Mouse (Mus musculus) embryonic facial prominence, embryonic 15.5 days (tissue): ENCODE results near the gene Actr10. TPM values are rescaled to one million over a fixed set of nuclear protein-coding genes. Genes with fewer than 3 reads are reported as not detected.
A peak's percentile ranks its signal among the peaks of the same experiment; 100 is the strongest.

Source experiments
- ATAC-seq: fragments of 200-750 bp; cut with Nextera tagmentation; 2 replicates; pipeline ENCODE4 v1.8.0; 2017; ENCODE audit warnings: low read depth, moderate TSS enrichment; ENCODE audit not compliant: insufficient number of reproducible peaks, low FRiP score, low TSS enrichment
- H3K27ac ChIP-seq: fragments of 300-500 bp; sonication (generic); replicated peaks from 2 replicates; pipeline ENCODE4 v1.5.1; 2015; ENCODE audit warnings: mild to moderate bottlenecking, inconsistent platforms
- H3K27me3 ChIP-seq: fragments of 300-500 bp; sonication (generic); 2 replicates; pipeline ENCODE4 v1.6.1; 2015; ENCODE audit warnings: inconsistent platforms
- H3K36me3 ChIP-seq: fragments of 300-500 bp; sonication (generic); 2 replicates; pipeline ENCODE4 v1.6.1; 2015; ENCODE audit warnings: mild to moderate bottlenecking, inconsistent platforms
- H3K4me1 ChIP-seq: fragments of 300-500 bp; sonication (generic); 2 replicates; pipeline ENCODE4 v1.6.1; 2015; ENCODE audit warnings: inconsistent platforms
- H3K4me2 ChIP-seq: fragments of 300-500 bp; sonication (generic); replicated peaks from 2 replicates; pipeline ENCODE4 v1.6.1; 2015; ENCODE audit warnings: mild to moderate bottlenecking, inconsistent platforms
- H3K4me3 ChIP-seq: fragments of 300-500 bp; sonication (generic); replicated peaks from 2 replicates; pipeline ENCODE4 v1.5.1; 2015; ENCODE audit warnings: mild to moderate bottlenecking, inconsistent platforms
- H3K9ac ChIP-seq: fragments of 300-500 bp; sonication (generic); 2 replicates; pipeline ENCODE4 v1.6.1; 2015; ENCODE audit warnings: inconsistent platforms
- H3K9me3 ChIP-seq: fragments of 300-500 bp; sonication (generic); replicated peaks from 2 replicates; pipeline ENCODE4 v1.6.1; 2016; ENCODE audit warnings: inconsistent platforms
- WGBS: fragments of 180-500 bp; shearing (Covaris S2); methylation state at CpG from one replicate; pipeline ENCODE4 v1.1.7; 2015; 5-methylcytosine and 5-hydroxymethylcytosine counted together
- polyA plus RNA-seq: library from polyadenylated mRNA; unstranded; fragments of >200 nt; fragmentation: Nextera tagmentation; extraction: Ambion mirVana; gene quantifications from 2 replicates; pipeline ENCODE4 v1.2.1, GENCODE M21; 2015

Gene Actr10
- polyA plus RNA-seq, 1 experiment from 2014 or later = 215 TPM

GRCm38 (mm10) chr12:70967581-70967980, 29.9 kb downstream of the Actr10 start:
- WGBS = 23% methylated on average over 8 of the region's 8 CpGs

GRCm38 (mm10) chr12:70968141-70968790, 30.6 kb downstream of the Actr10 start:
- Histone ChIP-seq H3K4me2 (peak overlapping the region; percentile 61), H3K9me3 (no peaks in the 10 kb centered on the region), H3K27me3 (no peaks in the 10 kb centered on the region), H3K36me3 (peaks cover 15% of the 10 kb centered on the region), H3K4me3 (peak overlapping the region; percentile 73), H3K9ac (peak overlapping the region; percentile 55), H3K4me1 (0 out of 2 replicates have a peak, but pooled peaks cover 3% of the 10 kb centered on the region), H3K27ac (peak overlapping the region; percentile 99)
- WGBS = 0% methylated on average over 34 of the region's 35 CpGs
- ATAC-seq = peak; percentile 84

More at GRCm38 (mm10) chr12:70967581-70967980, 29.9 kb downstream of the Actr10 start:
- no peak overlapping the region for H3K9ac ChIP-seq
- ATAC-seq = no peak
- peak overlapping the region; percentile 99 for H3K27ac ChIP-seq
- no peaks in the 10 kb centered on the region for H3K27me3 ChIP-seq
- H3K36me3 ChIP-seq = peaks cover 20% of the 10 kb centered on the region
- H3K4me1 ChIP-seq = 0 out of 2 replicates have a peak, but pooled peaks cover 3% of the 10 kb centered on the region
- H3K4me2 ChIP-seq = peak overlapping the region; percentile 61
- no peaks in the 10 kb centered on the region for H3K9me3 ChIP-seq
- H3K4me3 ChIP-seq = peak overlapping the region; percentile 73

- peak; percentile 76 for ATAC-seq
- 0 out of 2 replicates have a peak, but pooled peaks cover 3% of the 10 kb centered on the region for H3K4me1 ChIP-seq
- peak overlapping the region; percentile 55; the same call in 1 of the 2 replicates for H3K9ac ChIP-seq
- under 1% methylated on average over 15 of the region's 15 CpGs for WGBS
- H3K27me3 ChIP-seq = no peaks in the 10 kb centered on the region
- peak overlapping the region; percentile 61 for H3K4me2 ChIP-seq
- peak overlapping the region; percentile 99 for H3K27ac ChIP-seq
- peaks cover 10% of the 10 kb centered on the region for H3K36me3 ChIP-seq
- H3K4me3 ChIP-seq = peak overlapping the region; percentile 73
- no peaks in the 10 kb centered on the region for H3K9me3 ChIP-seq
Observed at GRCm38 (mm10) chr12:70968791-70969307, 31.2 kb downstream of the Actr10 start.

GRCm38 (mm10) chr12:70969485-70970184, 32.0 kb downstream of the Actr10 start:
- no peaks in the 10 kb centered on the region for H3K9me3 ChIP-seq
- no peak for ATAC-seq
- H3K27ac ChIP-seq = peak overlapping the region; percentile 78
- H3K9ac ChIP-seq = no peak overlapping the region
- H3K36me3 ChIP-seq = 0 out of 2 replicates have a peak, but pooled peaks cover 2% of the 10 kb centered on the region
- 3% methylated on average over 17 of the region's 17 CpGs for WGBS
- no peaks in the 10 kb centered on the region for H3K27me3 ChIP-seq
- 0 out of 2 replicates have a peak, but pooled peaks cover 3% of the 10 kb centered on the region for H3K4me1 ChIP-seq
- peak overlapping the region; percentile 45 for H3K4me2 ChIP-seq
- peak overlapping the region; percentile 41 for H3K4me3 ChIP-seq

- Histone ChIP-seq H3K4me3 (peak overlapping the region; percentile 74), H3K36me3 (peaks cover 2% of the 10 kb centered on the region; the same call in 1 of the 2 replicates), H3K4me2 (peak overlapping the region; percentile 63), H3K9me3 (no peaks in the 10 kb centered on the region), H3K27ac (no peak overlapping the region; the same call in 1 of the 2 replicates), H3K9ac (no peak overlapping the region), H3K27me3 (no peaks in the 10 kb centered on the region), H3K4me1 (peaks cover 12% of the 10 kb centered on the region)
- no peak for ATAC-seq
- 78% methylated on average over 4 of the region's 4 CpGs for WGBS
Observed at GRCm38 (mm10) chr12:70973831-70974230, 36.2 kb downstream of the Actr10 start.

GRCm38 (mm10) chr12:70974441-70975266, 37.0 kb downstream of the Actr10 start, which contains the start of gene Psma3:
Psma3 (plus strand) TSS chr12:70974621.
- WGBS = under 1% methylated on average over 71 of the region's 71 CpGs
- Histone ChIP-seq H3K9me3 (no peaks in the 10 kb centered on the region), H3K4me1 (peaks cover 12% of the 10 kb centered on the region), H3K27ac (peak within 1 kb of the TSS; percentile 96), H3K36me3 (peaks cover 8% of the 10 kb centered on the region; the same call in 1 of the 2 replicates), H3K9ac (peak within 1 kb of the TSS; percentile 86), H3K27me3 (no peaks in the 10 kb centered on the region), H3K4me3 (peak within 1 kb of the TSS; percentile 74), H3K4me2 (peak within 1 kb of the TSS; percentile 63)
- peak; percentile 98 for ATAC-seq

GRCm38 (mm10) chr12:70975406-70975805, 37.7 kb downstream of the Actr10 start:
- Histone ChIP-seq H3K36me3 (peaks cover 14% of the 10 kb centered on the region; the same call in 1 of the 2 replicates), H3K27ac (peak overlapping the region; percentile 96), H3K9me3 (no peaks in the 10 kb centered on the region), H3K4me1 (peaks cover 12% of the 10 kb centered on the region), H3K4me3 (peak overlapping the region; percentile 74), H3K27me3 (no peaks in the 10 kb centered on the region), H3K4me2 (peak overlapping the region; percentile 63), H3K9ac (peak overlapping the region; percentile 86)
- WGBS = 20% methylated on average over 10 of the region's 10 CpGs
- no peak for ATAC-seq

- Histone ChIP-seq H3K9me3 (no peaks in the 10 kb centered on the region), H3K27me3 (no peaks in the 10 kb centered on the region), H3K27ac (no peak overlapping the region), H3K36me3 (peaks cover 18% of the 10 kb centered on the region; the same call in 1 of the 2 replicates), H3K4me2 (peak overlapping the region; percentile 63), H3K4me1 (peaks cover 12% of the 10 kb centered on the region), H3K9ac (no peak overlapping the region), H3K4me3 (peak overlapping the region; percentile 74)
- no peak for ATAC-seq
- 59% methylated on average over 3 of the region's 3 CpGs for WGBS
Observed at GRCm38 (mm10) chr12:70975891-70976290, 38.2 kb downstream of the Actr10 start.

- Histone ChIP-seq H3K9me3 (no peaks in the 10 kb centered on the region), H3K4me2 (no peak overlapping the region), H3K27me3 (no peaks in the 10 kb centered on the region), H3K36me3 (peaks cover 25% of the 10 kb centered on the region; the same call in 1 of the 2 replicates), H3K4me1 (peaks cover 12% of the 10 kb centered on the region), H3K9ac (no peak overlapping the region), H3K4me3 (no peak overlapping the region), H3K27ac (no peak overlapping the region)
- WGBS = 82% methylated on average over 7 of the region's 7 CpGs
- ATAC-seq = no peak
Observed at GRCm38 (mm10) chr12:70978345-70978744, 40.7 kb downstream of the Actr10 start.

GRCm38 (mm10) chr12:70984855-70985550, 47.3 kb downstream of the Actr10 start:
- 92% methylated on average over 7 of the region's 7 CpGs for WGBS
- Histone ChIP-seq H3K9me3 (no peaks in the 10 kb centered on the region), H3K27ac (no peak overlapping the region), H3K4me3 (no peak overlapping the region), H3K9ac (no peak overlapping the region), H3K36me3 (peaks cover 68% of the 10 kb centered on the region), H3K27me3 (no peaks in the 10 kb centered on the region), H3K4me2 (no peak overlapping the region), H3K4me1 (no peaks in the 10 kb centered on the region)
- ATAC-seq = no peak
